Mouse (Mus musculus) erythroblast, embryonic 14.5 days (primary cell): Measurements from ENCODE around the gene Oprm1. TPM values are rescaled to one million over a fixed set of nuclear protein-coding genes. Genes with fewer than 3 reads are reported as not detected.

ENCODE experiments used
- H3K27me3 ChIP-seq: 2 replicates; pipeline ENCODE4 v1.6.1; 2012; ENCODE audit warnings: inconsistent platforms; ENCODE audit not compliant: control insufficient read depth
- H3K36me3 ChIP-seq: 2 replicates; pipeline ENCODE4 v1.6.1; 2012; ENCODE audit warnings: mild to moderate bottlenecking, inconsistent platforms; ENCODE audit not compliant: control insufficient read depth
- H3K4me1 ChIP-seq: 2 replicates; pipeline ENCODE4 v1.6.1; 2012; ENCODE audit warnings: inconsistent platforms; ENCODE audit not compliant: control insufficient read depth
- H3K4me3 ChIP-seq: replicated peaks from 2 replicates; pipeline ENCODE3; 2012; ENCODE audit warnings: moderate library complexity, mild to moderate bottlenecking, inconsistent platforms
- H3K9me3 ChIP-seq: 2 replicates; pipeline ENCODE4 v1.6.1; 2012; ENCODE audit warnings: low read length, inconsistent platforms, mixed read lengths; ENCODE audit not compliant: control insufficient read depth
- GATA1 ChIP-seq: IDR thresholded peaks from 2 replicates; pipeline ENCODE4 v1.6.1; 2012; ENCODE audit warnings: low read length, inconsistent platforms, mixed read lengths
- TAL1 ChIP-seq: IDR thresholded peaks from 3 replicates; pipeline ENCODE4 v1.6.1; 2012; ENCODE audit warnings: low read length, inconsistent platforms, mixed read lengths
- polyA plus RNA-seq: library from polyadenylated mRNA; stranded (reverse); fragments of >175 nt; gene quantifications from 2 replicates; pipeline ENCODE4 v1.2.3, GENCODE M21; 2012

The Oprm1 gene
- polyA plus RNA-seq, 1 experiment = not detected

DNA sequence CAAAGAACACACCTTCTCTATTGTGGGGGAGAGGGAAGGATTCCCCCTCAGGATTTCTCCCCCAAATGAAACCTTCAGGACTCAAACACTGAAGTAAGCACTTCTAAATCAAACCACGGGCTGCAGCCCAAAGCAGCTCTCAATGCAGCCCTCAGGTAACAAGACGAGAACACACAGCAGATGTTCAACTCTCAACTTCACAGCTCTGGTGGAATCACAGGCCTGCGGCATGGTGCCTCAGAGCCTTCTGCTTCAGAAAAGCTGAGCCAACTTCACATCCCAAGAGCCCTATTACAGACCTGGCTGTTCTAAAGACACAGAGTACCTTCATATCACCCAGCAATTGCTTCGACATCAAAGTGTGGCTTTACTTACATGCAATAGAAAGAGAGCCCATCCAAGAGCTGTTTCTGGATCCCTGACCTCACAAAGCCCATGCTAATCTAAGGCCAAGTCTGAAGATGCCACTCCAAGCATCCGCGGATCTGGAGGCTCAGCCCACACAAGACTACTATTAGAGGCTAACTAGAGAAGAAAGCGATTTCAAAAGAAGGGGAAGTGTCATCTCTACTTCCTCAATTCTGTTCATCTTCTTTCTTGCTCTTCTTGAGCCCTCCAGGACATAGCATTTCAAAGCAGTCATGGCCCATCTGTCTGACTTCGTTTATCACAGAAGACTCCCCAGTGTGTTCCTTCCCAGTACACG, 305.6 kb downstream of the Oprm1 start:
- Histone ChIP-seq H3K36me3 (no peaks in the 10 kb centered on the region), H3K4me3 (no peak overlapping the region), H3K27me3 (no peaks in the 10 kb centered on the region), H3K9me3 (no peaks in the 10 kb centered on the region), H3K4me1 (no peaks in the 10 kb centered on the region)
- TF ChIP-seq TAL1 (no peak), GATA1 (no peak)

DNA sequence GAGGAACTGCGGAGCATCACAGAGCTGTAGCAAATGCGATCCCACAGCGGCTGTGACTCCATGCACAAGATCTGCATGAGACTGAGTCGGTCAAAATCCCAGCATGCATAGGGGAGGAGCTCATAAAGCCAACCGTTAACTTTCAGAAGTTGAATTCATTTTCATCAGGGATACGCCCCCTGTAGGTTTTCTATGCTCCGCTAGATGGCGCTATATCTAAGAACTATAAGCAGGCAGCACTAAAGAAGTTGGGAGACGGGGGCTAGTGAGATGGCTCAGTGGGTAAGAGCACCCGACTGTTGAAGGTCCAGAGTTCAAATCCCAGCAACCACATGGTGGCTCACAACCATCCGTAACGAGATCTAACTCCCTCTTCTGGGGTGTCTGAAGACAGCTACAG, 310.3 kb downstream of the Oprm1 start:
- Histone ChIP-seq H3K36me3 (no peaks in the 10 kb centered on the region), H3K4me1 (no peaks in the 10 kb centered on the region), H3K27me3 (no peaks in the 10 kb centered on the region), H3K4me3 (no peak overlapping the region), H3K9me3 (no peaks in the 10 kb centered on the region)
- TF ChIP-seq TAL1 (no peak), GATA1 (no peak)

DNA sequence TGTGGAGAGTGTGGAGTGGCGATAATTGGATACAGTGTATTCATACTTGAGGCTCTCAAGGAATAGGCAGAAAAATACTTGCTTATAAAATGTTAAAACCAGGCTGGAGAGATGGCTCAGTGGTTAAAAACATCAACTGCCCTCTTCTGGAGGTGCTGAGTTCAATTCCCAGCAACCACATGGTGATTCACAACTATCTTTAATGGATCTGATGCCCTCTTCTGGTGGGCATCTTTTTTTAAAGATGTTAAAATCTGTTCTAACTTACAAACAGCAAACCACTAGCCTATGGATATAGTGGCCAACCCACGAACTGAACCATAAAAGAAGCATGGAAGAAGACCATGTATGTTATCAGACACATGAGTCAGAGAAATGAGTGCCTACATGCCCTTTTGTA, 310.8 kb downstream of the Oprm1 start:
- no peaks in the 10 kb centered on the region for H3K27me3 ChIP-seq
- TF ChIP-seq GATA1 (no peak), TAL1 (no peak)
- no peaks in the 10 kb centered on the region for H3K9me3 ChIP-seq
- H3K4me3 ChIP-seq = no peak overlapping the region
- no peaks in the 10 kb centered on the region for H3K4me1 ChIP-seq
- no peaks in the 10 kb centered on the region for H3K36me3 ChIP-seq

DNA sequence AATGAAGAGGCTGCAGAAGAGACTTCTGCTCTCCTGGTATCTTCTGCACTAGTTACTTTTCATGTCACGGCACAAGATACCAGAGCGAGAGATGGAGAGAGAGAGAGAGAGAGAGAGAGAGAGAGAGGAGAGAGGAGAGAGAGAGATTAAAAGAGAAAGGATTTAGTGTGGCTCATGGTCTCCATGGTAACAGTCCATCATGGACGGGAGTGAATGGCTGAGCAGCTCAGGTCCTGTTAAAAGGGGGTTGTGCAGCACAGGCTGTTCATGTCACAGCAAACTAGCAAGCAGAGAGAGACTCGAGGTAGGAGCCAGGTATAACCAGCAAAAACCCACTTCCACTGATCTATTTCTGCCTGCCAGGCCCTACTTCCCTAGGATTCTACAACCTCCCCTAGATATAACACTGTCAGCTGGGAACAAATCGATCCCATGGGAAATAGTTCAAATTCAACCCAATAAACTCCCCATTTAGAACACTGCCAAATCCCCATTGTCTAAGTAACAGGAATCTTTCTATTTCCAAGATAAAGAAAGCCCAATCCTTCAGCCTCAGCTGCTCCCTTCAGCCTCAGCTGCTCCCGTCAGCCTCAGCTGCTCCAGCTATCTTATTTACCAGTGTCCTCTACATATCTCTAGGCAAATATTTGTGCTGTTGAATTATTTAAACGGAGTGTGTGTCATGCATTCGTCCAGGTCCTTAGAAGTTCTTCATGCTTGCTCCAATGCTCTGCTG, 312.0 kb downstream of the Oprm1 start:
- Histone ChIP-seq H3K27me3 (no peaks in the 10 kb centered on the region), H3K4me3 (no peak overlapping the region), H3K9me3 (no peaks in the 10 kb centered on the region), H3K36me3 (no peaks in the 10 kb centered on the region), H3K4me1 (no peaks in the 10 kb centered on the region)
- TF ChIP-seq GATA1 = no peak
- TF ChIP-seq TAL1 = no peak

DNA sequence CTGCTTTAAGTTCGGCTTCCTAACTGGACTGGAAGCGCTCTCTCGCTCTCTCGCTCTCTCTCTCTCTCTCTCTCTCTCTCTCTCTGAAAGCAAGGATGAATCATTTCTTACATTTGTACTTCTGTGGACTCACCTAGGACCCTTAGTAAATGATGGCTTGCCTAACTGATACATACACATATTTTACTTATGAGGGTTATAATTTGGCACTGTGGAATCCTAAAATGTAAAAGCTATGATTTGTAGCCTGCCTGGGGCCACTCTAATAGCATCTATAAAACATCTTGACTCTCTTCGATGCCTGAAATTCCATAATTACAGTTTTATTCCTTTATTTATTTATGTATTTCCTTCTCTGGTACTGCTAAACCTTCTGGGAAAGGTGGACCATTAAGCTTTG, 312.6 kb downstream of the Oprm1 start:
- Histone ChIP-seq H3K36me3 (no peaks in the 10 kb centered on the region), H3K4me1 (no peaks in the 10 kb centered on the region), H3K27me3 (no peaks in the 10 kb centered on the region), H3K9me3 (no peaks in the 10 kb centered on the region), H3K4me3 (no peak overlapping the region)
- no peak for TF ChIP-seq TAL1
- TF ChIP-seq GATA1 = no peak

DNA sequence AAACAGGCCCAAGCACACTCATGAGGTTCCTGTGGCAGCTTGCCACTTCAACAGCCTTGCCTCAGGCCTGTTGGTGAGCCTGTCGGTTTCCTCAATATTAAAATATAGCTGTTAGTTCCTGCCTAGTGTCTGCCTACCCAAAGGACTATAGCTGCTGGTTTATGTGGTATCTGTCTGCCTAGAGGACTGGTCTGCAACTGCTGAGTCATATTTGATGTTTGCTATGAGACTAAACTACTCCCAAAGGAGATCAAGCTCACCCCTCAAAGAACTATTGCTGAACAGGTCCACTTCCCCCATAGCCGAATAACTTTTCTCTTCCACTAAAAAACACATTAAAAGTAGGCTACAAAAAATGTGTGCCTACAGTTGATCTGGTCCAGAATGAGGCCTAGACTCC, 315.9 kb downstream of the Oprm1 start:
- H3K36me3 ChIP-seq = no peaks in the 10 kb centered on the region
- TF ChIP-seq GATA1 (no peak), TAL1 (no peak)
- H3K27me3 ChIP-seq = no peaks in the 10 kb centered on the region
- no peaks in the 10 kb centered on the region for H3K9me3 ChIP-seq
- no peaks in the 10 kb centered on the region for H3K4me1 ChIP-seq
- no peak overlapping the region for H3K4me3 ChIP-seq

- no peaks in the 10 kb centered on the region for H3K4me1 ChIP-seq
- no peaks in the 10 kb centered on the region for H3K9me3 ChIP-seq
- H3K36me3 ChIP-seq = no peaks in the 10 kb centered on the region
- H3K4me3 ChIP-seq = no peak overlapping the region
- TF ChIP-seq TAL1 (no peak), GATA1 (no peak)
- H3K27me3 ChIP-seq = no peaks in the 10 kb centered on the region
Measured at GRCm38 (mm10) chr10:7075661-7076060, 317.4 kb downstream of the Oprm1 start.

- no peak overlapping the region for H3K4me3 ChIP-seq
- no peaks in the 10 kb centered on the region for H3K36me3 ChIP-seq
- H3K9me3 ChIP-seq = no peaks in the 10 kb centered on the region
- no peaks in the 10 kb centered on the region for H3K27me3 ChIP-seq
- no peaks in the 10 kb centered on the region for H3K4me1 ChIP-seq
- no peak for TF ChIP-seq GATA1
- TF ChIP-seq TAL1 = no peak
Measured at GRCm38 (mm10) chr10:7076201-7076600, 317.9 kb downstream of the Oprm1 start.

DNA sequence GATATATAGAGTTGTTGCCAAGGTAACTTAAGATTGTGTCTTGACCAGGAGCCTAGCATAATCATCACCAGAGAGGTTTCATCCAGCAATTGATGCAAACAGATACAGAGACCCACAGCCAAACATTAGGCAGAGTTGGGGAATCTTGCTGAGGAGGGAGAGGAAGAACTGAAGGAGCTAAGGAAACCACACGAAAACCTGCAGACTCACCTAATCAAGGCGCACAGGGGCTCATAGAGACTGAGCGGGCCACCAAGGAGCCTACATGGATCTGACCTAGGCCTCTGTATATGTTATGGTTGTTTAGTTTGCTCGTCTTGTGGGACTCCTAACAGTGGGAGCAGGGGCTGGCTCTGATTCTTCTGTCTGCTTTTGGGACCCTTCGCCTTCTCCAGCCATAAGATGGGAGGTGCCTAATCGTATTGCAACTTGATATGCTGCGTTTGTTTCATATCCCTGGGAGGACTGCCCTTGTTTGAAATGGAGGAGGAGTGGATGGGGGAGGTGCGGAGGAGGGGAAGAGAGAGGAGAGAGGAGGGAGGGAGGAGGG, 318.4 kb downstream of the Oprm1 start:
- Histone ChIP-seq H3K27me3 (no peaks in the 10 kb centered on the region), H3K4me3 (no peak overlapping the region), H3K36me3 (no peaks in the 10 kb centered on the region), H3K9me3 (no peaks in the 10 kb centered on the region), H3K4me1 (no peaks in the 10 kb centered on the region)
- TF ChIP-seq TAL1 (no peak), GATA1 (no peak)
